Mouse (Mus musculus): ENCODE measurements at regions not wholly inside any gene's neighbourhood (a gene's known extent, or its start where the extent isn't known, plus 50 kb on each side); places are given as distances from the start of the nearest gene placed in this dataset.

DNA sequence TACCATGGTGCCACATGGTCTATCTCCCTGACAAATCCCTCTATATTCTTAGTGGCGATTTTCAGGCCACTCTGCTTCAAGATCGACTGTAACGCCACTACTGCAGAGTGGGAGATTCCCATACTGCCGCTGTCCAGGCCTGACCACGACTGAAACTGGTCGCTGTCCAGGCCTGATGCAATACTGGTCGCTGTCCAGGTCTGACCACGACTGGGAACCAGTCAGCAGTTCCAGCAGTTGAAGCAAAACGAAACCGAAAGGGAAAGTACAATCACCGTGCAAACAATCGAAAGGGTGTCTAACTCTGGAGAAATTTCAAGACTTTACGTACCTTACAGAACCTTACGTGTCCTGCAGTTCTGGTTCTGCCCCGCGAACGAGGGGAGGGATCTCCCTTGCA lies 271.5 kb downstream of the Casp12 start:
- H3K27me3 ChIP-seq (ENCODE audit: control insufficient read depth, insufficient read depth, low read length) = no peaks in the 10 kb centered on the region
- WGBS = 89% methylated on average over 17 of the region's 17 CpGs
- TF ChIP-seq CTCF (IDR thresholded peaks at IDR 0.05; ENCODE audit: extremely low read depth, insufficient read length, insufficient replicate concordance, low read depth, low read length) (no peak), POLR2A (IDR thresholded peaks at IDR 0.05; ENCODE audit: low read depth, low read length) (no peak)

DNA sequence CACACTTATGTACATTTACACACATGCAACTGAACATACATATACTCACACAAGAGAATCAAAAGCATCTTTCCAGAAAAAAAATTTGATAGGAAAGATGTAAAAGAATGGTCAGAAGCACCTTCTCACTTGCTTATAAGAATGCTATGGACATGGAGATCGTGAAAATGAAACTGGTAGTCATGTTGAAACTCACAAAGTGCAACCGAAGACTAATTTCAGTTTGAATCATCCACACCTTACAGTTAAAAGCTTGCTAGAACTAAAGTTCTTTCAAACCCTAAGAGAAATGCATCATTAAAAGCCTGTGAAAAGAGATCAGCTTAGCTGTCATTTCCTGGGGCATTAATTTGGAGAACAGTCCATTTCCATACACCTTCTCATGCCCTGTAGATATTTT lies 278.2 kb downstream of the Casp12 start:
- H3K27ac ChIP-seq (ENCODE audit: insufficient read depth, low read depth, low read length) = no peak overlapping the region
- TF ChIP-seq POLR2A (IDR thresholded peaks at IDR 0.05; ENCODE audit: low read depth, low read length) (no peak), CTCF (IDR thresholded peaks at IDR 0.05; ENCODE audit: extremely low read depth, insufficient read length, insufficient replicate concordance, low read depth, low read length) (no peak)
- WGBS = 72% methylated on average over 2 of the region's 2 CpGs
- no peak overlapping the region for H3K4me3 ChIP-seq (ENCODE audit: low read depth, low read length)
- no peaks in the 10 kb centered on the region for H3K36me3 ChIP-seq (ENCODE audit: control insufficient read depth, insufficient read depth, low read length)
- no peaks in the 10 kb centered on the region for H3K27me3 ChIP-seq (ENCODE audit: control insufficient read depth, insufficient read depth, low read length)
- H3K4me1 ChIP-seq (ENCODE audit: control insufficient read depth, insufficient read depth, insufficient read length, low read length) = no peaks in the 10 kb centered on the region

More for the DNA sequence above, 271.5 kb downstream of the Casp12 start:
- Histone ChIP-seq H3K4me3 (ENCODE audit: low read depth, low read length) (no peak overlapping the region), H3K4me1 (ENCODE audit: control insufficient read depth, insufficient read depth, insufficient read length, low read length) (no peaks in the 10 kb centered on the region), H3K36me3 (ENCODE audit: control insufficient read depth, insufficient read depth, low read length) (no peaks in the 10 kb centered on the region), H3K27ac (ENCODE audit: insufficient read depth, low read depth, low read length) (no peak overlapping the region)

DNA sequence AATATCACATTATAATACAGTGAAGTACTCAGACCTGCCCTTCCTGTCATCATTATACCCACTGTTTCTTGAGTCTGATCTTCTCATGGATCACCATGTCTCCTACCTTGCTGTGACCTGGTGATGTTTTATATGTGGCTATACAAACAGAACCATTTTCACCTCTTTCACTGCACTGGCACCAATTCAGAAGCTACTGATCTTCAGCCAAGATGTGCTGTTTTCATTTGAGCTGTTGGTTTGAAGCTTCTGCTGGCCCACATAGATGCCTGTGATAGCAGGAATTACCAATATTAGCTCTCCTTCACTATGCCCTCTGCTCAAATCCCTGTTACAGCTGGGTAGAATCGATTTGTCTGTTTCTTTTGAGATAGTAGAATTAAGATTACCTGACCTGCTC lies 282.3 kb downstream of the Casp12 start:
- H3K27ac ChIP-seq (ENCODE audit: insufficient read depth, low read depth, low read length) = no peak overlapping the region
- no peak overlapping the region for H3K4me3 ChIP-seq (ENCODE audit: low read depth, low read length)
- TF ChIP-seq CTCF (IDR thresholded peaks at IDR 0.05; ENCODE audit: extremely low read depth, insufficient read length, insufficient replicate concordance, low read depth, low read length) = no peak
- TF ChIP-seq POLR2A (IDR thresholded peaks at IDR 0.05; ENCODE audit: low read depth, low read length) = no peak
- 40% methylated on average over 1 of the region's 1 CpGs for WGBS
- H3K27me3 ChIP-seq (ENCODE audit: control insufficient read depth, insufficient read depth, low read length) = no peaks in the 10 kb centered on the region
- no peaks in the 10 kb centered on the region for H3K4me1 ChIP-seq (ENCODE audit: control insufficient read depth, insufficient read depth, insufficient read length, low read length)
- no peaks in the 10 kb centered on the region for H3K36me3 ChIP-seq (ENCODE audit: control insufficient read depth, insufficient read depth, low read length)

DNA sequence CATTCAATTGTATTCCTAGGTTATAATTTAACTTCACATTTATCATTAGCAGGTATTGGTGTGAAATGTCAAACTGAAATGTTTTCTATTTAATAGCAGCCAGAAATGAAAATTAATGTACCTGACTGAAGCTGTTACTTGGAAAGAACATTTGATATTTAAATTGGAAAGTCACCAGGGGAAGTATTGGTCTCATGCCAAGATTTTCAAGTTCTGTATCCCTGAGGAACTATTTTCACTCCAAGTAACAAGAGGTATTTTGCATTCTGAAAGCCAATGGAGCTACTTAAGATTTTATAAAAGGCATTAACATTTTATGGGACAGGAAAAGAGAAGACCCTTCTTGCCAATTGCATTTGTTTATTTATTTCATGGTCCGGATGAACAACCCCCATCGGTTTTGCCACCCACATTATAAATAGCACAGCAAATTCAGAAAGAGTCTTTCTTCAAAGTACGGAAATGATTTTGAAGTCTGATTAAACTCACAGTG lies 289.3 kb downstream of the Casp12 start:
- WGBS = 59% methylated on average over 3 of the region's 3 CpGs
- TF ChIP-seq CTCF (IDR thresholded peaks at IDR 0.05; ENCODE audit: extremely low read depth, insufficient read length, insufficient replicate concordance, low read depth, low read length) (no peak), POLR2A (IDR thresholded peaks at IDR 0.05; ENCODE audit: low read depth, low read length) (no peak)
- H3K4me1 ChIP-seq (ENCODE audit: control insufficient read depth, insufficient read depth, insufficient read length, low read length) = no peaks in the 10 kb centered on the region
- no peak overlapping the region for H3K27ac ChIP-seq (ENCODE audit: insufficient read depth, low read depth, low read length)
- H3K4me3 ChIP-seq (ENCODE audit: low read depth, low read length) = no peak overlapping the region
- no peaks in the 10 kb centered on the region for H3K27me3 ChIP-seq (ENCODE audit: control insufficient read depth, insufficient read depth, low read length)
- H3K36me3 ChIP-seq (ENCODE audit: control insufficient read depth, insufficient read depth, low read length) = no peaks in the 10 kb centered on the region

DNA sequence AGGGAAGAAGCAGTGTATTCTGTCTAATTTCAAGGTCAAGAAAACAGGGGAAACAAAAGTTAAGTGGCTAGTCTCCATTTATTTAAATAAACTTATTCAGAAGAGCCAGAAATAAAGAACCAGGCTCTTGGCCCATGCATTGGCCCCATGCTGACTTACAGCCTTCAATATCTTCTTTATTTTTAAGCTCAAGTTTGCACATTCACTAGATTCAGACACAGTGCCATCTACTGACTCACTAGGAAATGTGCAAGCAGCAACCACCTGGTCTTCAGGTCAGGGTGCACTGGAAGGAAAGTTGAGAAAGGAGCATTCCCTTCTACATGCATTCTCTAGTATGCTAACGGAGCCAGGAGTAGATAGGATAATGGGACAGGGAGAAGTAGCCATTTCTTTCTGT lies 289.7 kb downstream of the Casp12 start:
- WGBS = 13% methylated on average over 1 of the region's 1 CpGs
- H3K4me3 ChIP-seq (ENCODE audit: low read depth, low read length) = no peak overlapping the region
- TF ChIP-seq CTCF (IDR thresholded peaks at IDR 0.05; ENCODE audit: extremely low read depth, insufficient read length, insufficient replicate concordance, low read depth, low read length) = no peak
- no peak for TF ChIP-seq POLR2A (IDR thresholded peaks at IDR 0.05; ENCODE audit: low read depth, low read length)
- H3K27me3 ChIP-seq (ENCODE audit: control insufficient read depth, insufficient read depth, low read length) = no peaks in the 10 kb centered on the region
- H3K27ac ChIP-seq (ENCODE audit: insufficient read depth, low read depth, low read length) = no peak overlapping the region
- H3K4me1 ChIP-seq (ENCODE audit: control insufficient read depth, insufficient read depth, insufficient read length, low read length) = no peaks in the 10 kb centered on the region
- H3K36me3 ChIP-seq (ENCODE audit: control insufficient read depth, insufficient read depth, low read length) = no peaks in the 10 kb centered on the region

DNA sequence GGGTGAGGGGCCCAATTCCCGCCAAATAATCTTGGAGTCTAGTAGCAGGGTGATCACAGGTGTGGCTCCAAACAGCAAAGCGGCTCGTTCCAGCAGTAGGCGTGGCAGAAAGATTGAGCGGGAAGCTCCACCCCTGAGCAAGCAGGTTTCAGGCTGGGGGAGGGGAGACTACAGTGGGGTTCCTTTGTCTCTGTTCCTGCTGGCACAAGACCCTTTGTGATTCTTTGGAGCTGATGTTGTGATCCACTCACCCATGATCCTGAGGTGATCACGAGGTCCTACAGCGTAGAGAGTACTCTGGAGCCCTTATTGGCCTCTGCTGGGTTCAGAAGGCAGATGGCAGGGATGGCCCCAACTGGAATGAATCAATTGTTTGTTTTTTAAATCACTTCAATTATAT lies 318.7 kb downstream of the Casp12 start:
- 82% methylated on average over 7 of the region's 7 CpGs for WGBS
- H3K4me3 ChIP-seq (ENCODE audit: low read depth, low read length) = no peak overlapping the region

DNA sequence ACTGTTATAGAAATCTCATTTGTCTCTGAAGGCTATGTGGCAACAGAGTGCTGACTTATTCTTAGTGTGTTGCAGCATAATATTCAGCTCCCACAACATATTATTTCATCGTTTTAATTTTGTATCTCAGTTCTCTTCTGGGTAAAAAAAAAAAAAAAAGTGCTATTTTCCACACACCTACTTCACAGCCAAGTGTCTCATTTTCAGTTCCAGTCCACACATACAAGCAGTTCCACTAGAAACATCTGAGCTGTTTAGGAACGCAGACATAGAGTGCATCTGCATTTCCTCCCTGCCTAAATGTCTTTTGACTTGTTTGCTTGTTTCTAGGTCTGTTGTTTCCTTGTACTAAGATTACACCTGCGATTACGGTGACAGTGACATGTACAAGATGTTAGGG lies 328.3 kb downstream of the Casp12 start:
- Histone ChIP-seq H3K4me1 (ENCODE audit: control insufficient read depth, insufficient read depth, insufficient read length, low read length) (no peaks in the 10 kb centered on the region), H3K36me3 (ENCODE audit: control insufficient read depth, insufficient read depth, low read length) (no peaks in the 10 kb centered on the region), H3K27ac (ENCODE audit: insufficient read depth, low read depth, low read length) (no peak overlapping the region), H3K27me3 (ENCODE audit: control insufficient read depth, insufficient read depth, low read length) (no peaks in the 10 kb centered on the region), H3K4me3 (ENCODE audit: low read depth, low read length) (no peak overlapping the region)
- WGBS = 82% methylated on average over 4 of the region's 4 CpGs
- TF ChIP-seq POLR2A (IDR thresholded peaks at IDR 0.05; ENCODE audit: low read depth, low read length) = no peak
- no peak for TF ChIP-seq CTCF (IDR thresholded peaks at IDR 0.05; ENCODE audit: extremely low read depth, insufficient read length, insufficient replicate concordance, low read depth, low read length)

More for the DNA sequence above, 318.7 kb downstream of the Casp12 start:
- H3K36me3 ChIP-seq (ENCODE audit: control insufficient read depth, insufficient read depth, low read length) = no peaks in the 10 kb centered on the region
- H3K27me3 ChIP-seq (ENCODE audit: control insufficient read depth, insufficient read depth, low read length) = no peaks in the 10 kb centered on the region
- H3K27ac ChIP-seq (ENCODE audit: insufficient read depth, low read depth, low read length) = no peak overlapping the region
- no peak for TF ChIP-seq POLR2A (IDR thresholded peaks at IDR 0.05; ENCODE audit: low read depth, low read length)
- no peak for TF ChIP-seq CTCF (IDR thresholded peaks at IDR 0.05; ENCODE audit: extremely low read depth, insufficient read length, insufficient replicate concordance, low read depth, low read length)
- H3K4me1 ChIP-seq (ENCODE audit: control insufficient read depth, insufficient read depth, insufficient read length, low read length) = no peaks in the 10 kb centered on the region
